Mouse (Mus musculus) heart, postnatal 14 days (tissue): Measurements from ENCODE around the gene Clec1b. TPM values are rescaled to one million over a fixed set of nuclear protein-coding genes. Genes with fewer than 3 reads are reported as not detected.

ENCODE experiments used
- DNase-seq, 2 experiments: peaks; one replicate each; pipeline ENCODE4 v3.0.0; 2021 to 2022
- intact Hi-C: fragments of 180-260 bp; cut with DNase I; formaldehyde crosslinking; loops from one replicate; pipeline ENCODE4 v1.15.1; 2025
- long read RNA-seq, 2 experiments: library from polyadenylated mRNA; stranded (forward); transcript quantifications; one replicate each; pipeline ENCODE4 v2.0.0; 2021
- total RNA-seq, 2 experiments: library from RNA; stranded (reverse); gene quantifications; 2 replicates each; pipeline ENCODE4 v1.2.3; 2021

The Clec1b gene
- total RNA-seq: under 1 TPM; 0.33 to 1.00 TPM
- long read RNA-seq, experiment 1, partial matches to known transcripts: 0 of 1 reads
- long read RNA-seq, experiment 1, other reads (novel, unspliced or antisense): 0 of 1 reads
- long read RNA-seq, experiment 2: 0 reads

DNA sequence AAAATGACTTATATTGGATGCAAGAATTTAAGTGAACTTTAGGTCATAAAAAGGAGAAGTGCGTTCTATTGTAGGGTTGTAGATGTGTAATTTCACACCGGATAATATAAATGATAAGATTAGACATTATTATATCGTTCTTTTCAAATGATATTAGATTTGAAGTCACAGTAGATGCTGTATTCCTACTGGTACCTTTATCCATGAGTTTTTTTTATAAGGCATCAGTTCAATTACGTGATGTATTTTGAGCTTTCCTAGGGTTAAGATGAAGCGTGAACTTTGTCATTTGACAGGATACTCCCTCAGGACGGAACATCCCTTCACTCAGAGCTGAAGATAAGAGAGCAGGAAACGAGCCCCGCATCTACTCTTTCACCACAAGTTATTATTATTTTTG, at the start of gene Clec1b:
Gene Clec1b, plus strand, starts transcription at position 301 of the 400 bp plus-strand sequence.
- intact Hi-C loops: no loop called here
- DNase-seq: no peak

DNA sequence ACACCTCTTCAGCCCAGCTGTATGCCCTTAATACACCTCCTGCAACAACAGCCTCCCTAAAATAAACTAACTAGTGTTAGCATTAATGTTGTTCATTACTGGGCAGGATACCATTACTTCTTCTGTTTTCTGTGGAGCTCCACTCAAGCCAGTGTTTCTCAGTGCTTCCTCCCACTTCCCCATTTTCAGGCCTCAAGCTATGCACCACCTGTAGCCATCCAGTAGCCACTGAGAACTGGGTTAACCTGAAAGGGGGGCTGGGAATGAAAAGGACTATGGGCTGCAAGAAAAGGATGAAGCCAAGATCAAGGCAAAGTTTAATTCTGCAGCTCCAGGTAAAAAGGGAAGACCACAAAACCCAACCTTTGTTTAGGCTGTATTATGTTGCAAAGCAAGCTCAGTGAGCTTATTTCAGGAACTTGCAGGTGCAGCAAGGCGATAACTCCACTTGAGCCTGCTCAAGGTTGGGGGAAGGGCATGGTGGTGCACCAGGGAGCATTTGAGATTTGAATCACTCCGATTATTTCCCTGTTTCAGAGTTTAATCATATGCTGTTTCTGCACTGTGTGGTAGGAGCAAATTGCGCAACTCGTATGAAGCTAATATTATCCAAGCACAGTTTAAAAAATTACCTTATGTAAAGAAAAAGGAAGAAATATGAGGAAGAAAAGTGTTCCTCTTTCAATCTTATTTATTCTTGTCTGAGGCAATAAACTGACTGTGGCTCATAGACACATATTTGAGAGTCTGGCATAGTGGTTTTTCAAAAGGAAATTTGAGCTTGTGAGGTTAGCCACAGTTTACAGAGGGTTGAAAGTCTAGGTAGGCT, 47.4 kb upstream of the Clec1b start:
- DNase-seq: no peak
- intact Hi-C loops: no loop called here

DNA sequence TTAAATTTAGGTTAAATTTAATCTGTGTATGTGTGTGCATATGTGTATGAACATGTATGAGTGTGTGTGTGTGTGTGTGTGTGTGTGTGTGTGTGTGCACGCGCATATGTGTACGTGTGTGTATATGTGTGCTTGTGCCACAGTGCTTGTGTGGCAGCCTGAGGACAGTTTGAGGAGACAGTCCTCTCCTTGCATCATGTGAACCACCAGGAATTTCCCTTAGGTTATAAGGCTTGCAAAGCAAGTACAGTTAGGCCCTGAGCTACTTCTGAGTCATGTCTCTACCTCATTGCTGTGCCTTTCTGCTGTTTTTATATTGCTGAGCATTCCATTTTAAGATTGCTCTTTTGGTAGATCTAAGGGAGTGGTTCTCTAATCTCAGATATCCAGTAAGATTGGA, 46.0 kb upstream of the Clec1b start:
- DNase-seq: no peak
- intact Hi-C loops: no loop called here

DNA sequence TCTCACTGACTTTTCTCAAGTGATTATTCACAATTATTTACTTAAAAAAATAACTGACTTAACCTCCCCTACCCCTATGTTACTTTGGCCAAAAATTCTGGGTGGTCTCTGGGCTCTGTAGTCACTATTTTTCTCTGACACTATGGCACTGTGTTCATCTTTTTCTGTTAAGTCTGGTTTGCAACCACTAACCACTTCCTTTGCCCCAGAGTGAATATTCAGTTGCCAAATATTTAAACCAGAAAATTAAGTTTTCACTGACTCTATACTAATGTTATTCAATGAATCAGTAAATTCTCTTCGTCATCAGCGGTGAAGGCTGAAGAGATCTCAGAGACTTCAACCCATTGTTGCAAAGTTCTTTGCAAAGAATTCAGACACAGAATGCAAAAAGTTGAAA, 41.3 kb upstream of the Clec1b start:
- DNase-seq: no peak
- intact Hi-C loops: no loop called here

DNA sequence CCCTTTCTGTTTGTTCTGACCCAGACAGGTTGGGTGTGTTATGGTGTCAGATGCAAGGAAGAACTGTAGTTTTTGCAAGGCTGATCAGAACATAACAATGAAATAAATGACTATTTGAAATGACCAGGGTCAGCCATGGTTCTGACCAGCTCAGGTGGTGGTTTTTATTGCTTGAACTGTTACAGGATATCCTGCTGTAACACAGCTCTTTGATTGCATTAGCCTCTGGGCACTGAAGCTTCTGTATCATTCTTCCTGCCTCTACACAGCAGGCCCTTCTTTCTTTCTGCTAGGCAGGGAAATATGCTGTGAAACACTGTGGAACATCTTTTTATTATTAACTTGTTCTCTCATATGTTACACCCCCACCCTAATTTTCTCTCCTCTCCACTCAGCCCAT, 40.7 kb upstream of the Clec1b start:
- intact Hi-C loops: no loop called here

DNA sequence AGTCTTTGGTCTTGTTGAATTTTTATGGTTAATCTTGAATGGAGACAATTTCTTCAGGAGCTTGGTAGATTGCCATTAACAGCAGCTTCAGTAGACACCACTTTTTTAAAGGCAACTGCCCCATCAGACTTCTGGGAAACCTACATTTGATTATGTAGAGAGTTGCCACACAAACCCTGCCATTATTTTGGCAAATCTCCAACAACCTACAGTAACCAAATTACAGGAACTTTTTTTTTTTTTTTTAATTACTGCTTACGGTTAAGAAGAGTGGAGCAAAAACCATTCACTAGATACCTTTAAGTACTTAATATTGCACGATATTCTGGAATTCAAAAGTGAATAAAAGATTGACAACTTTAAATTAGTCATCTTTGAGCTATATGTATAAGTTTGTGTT, 37.6 kb upstream of the Clec1b start:
- no peak for DNase-seq
- intact Hi-C loops: no loop called here

More for the DNA sequence above, 40.7 kb upstream of the Clec1b start:
- DNase-seq: no peak

DNA sequence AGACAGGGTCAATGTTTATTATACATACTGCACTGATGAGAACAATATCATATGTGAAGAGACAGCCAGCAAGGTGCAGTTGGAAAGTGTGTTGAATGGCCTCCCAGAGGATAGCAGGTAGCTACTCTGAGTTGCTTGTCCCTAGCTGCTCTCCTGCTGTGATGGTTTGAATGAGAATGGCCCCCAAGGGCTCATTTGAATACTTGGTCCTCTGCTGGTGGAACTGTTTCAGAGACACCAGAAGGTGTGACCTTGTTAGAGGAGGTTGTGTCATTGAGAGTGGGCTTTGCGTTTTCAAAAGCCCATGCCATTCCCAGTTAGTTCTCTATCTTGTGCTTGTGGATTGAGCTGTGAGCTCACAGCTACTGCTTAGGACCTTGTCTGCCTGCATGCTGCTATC, 33.2 kb upstream of the Clec1b start:
- intact Hi-C loops: loop anchor here (2.0 to 10.0 kb wide), 2 partner anchors 29 to 179 kb away; partner anchors contain the start of gene Clec2d
- no peak for DNase-seq

DNA sequence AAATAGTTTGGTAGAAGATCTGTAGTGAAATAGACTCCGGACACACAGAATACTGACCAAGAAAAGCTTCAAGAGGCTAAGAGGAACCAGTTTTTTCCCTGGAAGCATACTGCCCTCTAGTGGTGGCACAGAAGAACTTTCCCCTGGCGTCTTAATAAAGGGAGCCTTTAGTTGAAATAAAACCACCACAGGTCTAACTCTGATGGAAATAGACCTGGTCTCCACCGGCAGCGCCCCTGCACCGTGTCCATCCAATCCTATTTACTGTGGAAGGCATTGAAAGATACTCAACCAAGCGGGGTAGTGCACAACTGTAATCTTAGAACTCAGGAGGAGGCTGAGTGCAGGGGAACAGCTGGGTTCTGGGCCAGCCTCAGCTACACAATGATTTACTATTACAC, 31.1 kb upstream of the Clec1b start:
- DNase-seq: peak; percentile 39 to 65
- intact Hi-C loops: loop anchor here (2.0 to 10.0 kb wide), 4 partner anchors 31 to 514 kb away; partner anchors contain the start of gene Clec2d

DNA sequence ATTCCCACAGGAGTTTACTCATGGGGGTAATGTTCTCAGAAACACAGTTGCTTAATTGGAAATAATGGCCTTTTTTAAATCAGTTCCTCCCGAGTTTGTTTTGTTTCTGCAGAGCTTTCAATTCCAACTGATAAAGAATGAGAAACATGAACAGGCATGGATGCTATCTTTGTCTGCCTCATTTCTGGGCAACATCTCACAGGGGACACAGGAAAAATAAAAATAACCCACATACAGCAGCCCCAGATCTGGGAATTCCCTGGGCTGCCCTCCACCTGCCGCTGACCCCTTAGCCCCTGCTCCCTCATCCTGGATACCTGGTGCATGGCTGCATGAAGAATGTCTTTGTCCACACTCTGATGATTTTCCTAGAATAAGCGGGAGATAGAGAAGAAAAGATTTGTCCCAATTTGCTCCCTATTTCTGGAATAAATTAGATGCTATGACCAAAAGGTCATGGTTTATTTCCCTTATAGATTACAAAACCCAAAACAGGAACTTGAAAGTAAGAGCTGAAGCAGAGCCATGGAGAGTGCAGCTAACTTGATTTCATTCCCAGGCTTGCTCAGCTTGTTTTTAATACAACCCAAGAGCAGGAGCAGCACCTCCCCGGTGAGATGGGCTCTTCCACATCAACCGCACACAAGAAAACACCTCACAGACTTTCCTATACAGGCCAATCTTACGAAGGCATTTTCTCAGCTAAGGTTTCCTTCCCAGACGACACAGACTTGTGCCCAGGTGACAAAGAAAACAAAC, 27.5 kb upstream of the Clec1b start:
- no peak for DNase-seq
- intact Hi-C loops: loop anchor here (5.0 to 10.0 kb wide), 2 partner anchors 185 to 517 kb away; partner anchors contain the start of gene Clec2d

DNA sequence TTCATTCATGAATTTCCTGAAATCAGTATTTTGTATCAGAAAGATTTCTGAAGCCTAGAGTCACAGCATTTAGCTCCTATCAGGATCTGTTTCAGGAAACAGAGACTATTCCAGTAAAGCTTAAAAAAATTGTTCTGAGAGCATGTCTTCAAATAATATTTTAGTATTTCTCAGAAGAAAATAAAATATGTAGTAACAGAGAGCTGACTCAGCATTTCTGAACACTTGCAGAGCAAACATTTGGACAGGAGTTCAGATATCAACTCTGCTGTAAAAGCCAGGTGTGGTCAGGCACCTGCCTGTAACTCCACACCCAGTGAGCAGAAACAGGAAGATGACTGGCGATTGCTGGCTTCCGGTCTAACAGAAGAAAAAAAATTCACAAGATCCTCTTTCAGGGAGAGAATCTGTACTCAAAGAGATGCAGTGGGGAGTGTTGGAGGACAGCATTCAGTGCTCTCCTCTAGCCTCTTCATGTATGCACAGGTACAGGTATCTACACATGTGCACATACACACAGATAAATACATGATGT, 22.1 kb upstream of the Clec1b start:
- no peak for DNase-seq
- intact Hi-C loops: no loop called here

DNA sequence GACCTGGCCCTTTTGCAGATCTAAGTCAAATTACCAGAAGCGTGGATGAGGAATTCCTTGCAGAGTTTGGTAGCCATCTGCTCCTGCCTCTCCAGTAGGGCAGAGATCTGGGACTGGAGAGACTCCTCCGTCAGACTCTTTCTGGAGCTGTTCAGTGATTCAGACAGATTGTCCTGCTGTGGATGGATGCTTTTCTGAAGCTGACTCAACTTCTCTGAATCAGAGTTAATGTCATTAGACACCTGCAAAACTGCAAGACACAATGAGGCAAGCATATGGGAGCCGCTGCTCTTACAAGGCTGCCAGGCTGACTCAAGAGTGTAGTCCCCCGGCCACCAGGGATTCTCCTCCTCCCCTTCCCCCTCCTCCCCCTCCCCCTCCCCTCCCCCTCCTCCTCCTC, 16.6 kb upstream of the Clec1b start:
- intact Hi-C loops: no loop called here

DNA sequence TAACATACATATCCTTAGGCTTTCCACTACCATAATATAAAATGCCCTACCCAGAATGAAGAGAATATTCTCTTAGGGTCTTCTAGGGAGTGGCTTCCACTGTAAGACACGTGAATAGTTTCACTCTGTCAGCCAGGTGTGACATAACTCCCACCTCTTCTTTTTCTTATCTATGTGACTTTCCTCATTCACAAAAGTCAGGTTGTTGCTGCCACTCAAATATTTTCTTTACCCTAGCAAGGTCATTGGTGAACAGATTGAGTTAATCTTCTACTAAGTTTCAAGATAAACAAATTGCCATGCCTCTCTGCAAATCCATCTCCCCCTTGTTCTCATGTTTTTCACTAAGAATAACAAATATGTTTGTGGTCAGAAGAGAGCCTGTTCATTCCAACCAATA, 15.4 kb upstream of the Clec1b start:
- intact Hi-C loops: no loop called here
- DNase-seq: no peak

More for the DNA sequence above, 16.6 kb upstream of the Clec1b start:
- no peak for DNase-seq

DNA sequence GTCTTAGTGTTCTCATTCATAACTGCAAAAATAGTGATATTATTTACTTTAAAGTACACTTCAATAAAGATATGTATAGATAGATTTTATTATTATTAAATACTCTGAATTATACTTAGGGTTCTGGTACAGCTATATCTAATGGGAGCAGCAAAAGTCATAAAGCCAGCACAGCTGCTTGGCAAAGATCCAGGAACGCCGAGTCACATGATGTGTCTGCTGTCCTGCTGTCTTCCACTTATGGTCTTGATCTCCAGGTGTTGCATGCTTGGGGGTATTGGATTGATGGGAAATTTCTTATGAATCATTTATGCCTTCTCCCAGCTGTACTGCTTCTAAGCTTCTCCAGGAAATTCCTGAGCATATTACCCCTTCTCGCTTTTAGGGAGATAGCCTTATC, 13.6 kb upstream of the Clec1b start:
- intact Hi-C loops: no loop called here
- no peak for DNase-seq

DNA sequence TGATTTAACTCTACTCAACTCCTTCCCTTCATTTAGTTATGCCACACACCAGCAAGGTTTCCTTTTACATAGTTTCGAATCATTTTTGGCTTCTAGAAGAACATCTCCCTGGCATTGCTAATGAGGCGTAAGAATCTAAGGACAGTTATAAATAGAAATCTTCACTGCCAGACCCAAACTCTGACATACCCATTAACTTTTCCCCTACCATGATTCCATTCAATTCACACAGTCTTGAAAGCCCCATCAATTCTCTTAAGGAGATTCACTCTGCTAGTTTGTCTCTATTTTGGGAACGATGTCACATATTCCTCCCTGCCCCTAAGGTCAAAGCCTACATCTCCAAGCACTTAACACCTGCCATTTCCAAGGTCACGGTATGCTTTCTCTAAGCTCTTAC, 12.1 kb upstream of the Clec1b start:
- intact Hi-C loops: no loop called here
- DNase-seq: no peak

DNA sequence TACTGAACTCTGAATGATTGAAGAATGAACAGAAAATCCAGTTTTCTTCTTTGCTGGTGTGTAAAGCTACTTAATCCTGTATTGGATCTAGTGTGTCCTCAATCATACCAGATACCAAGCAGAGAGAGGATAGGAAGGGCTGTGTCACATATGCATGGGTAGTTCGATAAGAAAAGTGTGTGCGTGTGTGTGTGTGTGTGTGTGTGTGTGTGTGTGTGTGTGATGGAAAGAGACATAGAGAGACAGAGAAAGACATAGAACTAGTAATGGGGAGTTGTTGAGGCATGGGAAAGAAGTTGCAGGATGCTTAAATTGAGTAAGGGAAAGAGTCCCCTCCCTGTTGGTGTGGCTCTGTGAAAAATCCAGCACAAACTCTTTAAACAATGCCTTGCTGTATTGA, 11.3 kb upstream of the Clec1b start, which contains the start of gene Clec12b:
Gene Clec12b, minus strand, starts transcription at position 101 of the 400 bp plus-strand sequence.
- no peak for DNase-seq
- intact Hi-C loops: no loop called here

DNA sequence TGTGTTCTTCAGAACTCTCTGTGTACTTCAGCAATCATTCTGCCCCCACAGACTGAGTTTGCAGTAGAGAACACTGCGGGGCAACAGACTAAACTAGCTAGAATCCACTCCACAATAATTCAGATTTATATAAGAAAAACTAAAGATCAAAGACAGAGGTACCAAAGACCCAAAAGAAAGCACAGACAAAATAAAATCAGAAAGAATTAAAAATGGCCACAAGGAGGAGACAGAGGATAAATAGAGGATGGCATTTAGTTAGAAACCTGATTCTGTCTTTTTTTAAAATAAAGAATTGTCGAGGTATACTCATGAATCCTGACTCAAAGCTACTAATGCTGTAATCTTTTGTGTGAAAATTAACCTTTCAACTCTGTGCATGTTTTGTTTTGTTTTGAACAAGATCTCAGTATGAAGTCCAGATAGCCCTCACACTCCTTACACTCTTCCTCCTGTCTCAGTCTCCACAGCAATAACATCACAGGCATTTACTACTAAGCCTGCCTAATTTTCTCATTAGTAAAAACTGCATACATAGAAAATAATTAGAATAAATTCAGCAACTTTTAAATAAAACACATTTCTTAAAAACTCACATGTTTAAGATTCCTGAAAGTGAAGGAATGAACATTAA, 3.9 kb upstream of the Clec1b start:
- intact Hi-C loops: loop anchor here (1.0 to 2.0 kb wide), 4 partner anchors 14 to 166 kb away; no protein-coding TSS in a partner anchor
- no peak for DNase-seq

DNA sequence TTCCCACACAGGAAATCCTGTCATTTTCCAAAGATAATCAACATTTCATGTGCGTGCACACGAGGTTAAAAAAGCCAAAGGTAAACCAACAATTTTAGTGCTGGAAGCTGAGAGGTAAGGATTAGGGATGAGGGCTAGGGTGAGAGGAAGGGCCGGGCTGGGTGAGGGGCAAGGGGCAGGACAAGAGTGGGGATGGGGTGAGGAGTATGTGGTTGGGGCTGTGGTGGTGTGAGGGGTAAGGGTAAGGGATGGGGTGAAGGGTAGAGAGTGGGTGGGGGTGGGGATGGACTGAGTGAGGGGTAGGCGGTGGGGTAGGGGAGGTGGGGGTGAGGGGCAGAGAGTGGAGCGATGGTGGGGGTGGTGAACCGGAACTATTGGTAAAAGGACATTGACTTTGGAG, 3.4 kb upstream of the Clec1b start:
- DNase-seq: no peak
- intact Hi-C loops: loop anchor here (1.0 to 2.0 kb wide), 4 partner anchors 13 to 165 kb away; no protein-coding TSS in a partner anchor

DNA sequence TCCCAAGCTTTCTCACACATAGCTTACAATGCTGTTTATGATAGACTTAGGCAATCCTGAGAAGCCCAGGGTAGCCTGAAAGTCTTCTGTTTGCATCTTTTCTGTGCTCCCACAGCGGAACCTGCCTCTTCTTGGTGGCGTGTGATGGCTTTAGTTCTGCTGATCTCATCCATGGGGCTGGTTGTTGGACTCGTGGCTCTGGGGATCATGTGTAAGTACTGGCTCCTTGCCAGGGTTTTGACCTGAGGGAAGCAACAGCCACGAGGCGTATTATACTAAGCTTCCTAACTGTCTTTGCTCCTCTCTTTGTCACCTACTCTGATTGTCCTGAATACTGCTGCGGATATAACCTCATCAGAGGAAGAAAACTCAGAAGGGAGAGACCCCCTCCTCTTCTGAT, 2.8 kb downstream of the Clec1b start:
- intact Hi-C loops: no loop called here
- DNase-seq: peak; percentile 39 to 48

DNA sequence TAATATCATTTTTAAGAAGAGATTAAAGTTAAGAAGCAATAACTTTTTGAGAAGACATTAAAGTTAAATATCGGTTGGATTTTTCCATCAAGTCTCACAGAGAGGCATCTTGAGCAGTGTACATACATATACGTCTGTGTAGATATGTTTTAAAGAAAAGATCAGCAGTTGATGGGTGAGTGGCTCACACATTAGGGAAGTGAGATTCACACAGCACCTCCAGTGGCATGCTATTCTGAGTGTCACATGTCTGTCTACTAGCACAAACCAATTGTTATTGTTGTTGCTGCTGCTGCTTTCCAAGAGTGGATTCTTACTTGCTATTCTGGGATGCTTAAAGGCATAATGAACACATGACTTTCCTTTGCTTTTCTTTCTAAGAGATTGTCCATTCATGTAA, 5.3 kb downstream of the Clec1b start:
- intact Hi-C loops: no loop called here
- DNase-seq: no peak

DNA sequence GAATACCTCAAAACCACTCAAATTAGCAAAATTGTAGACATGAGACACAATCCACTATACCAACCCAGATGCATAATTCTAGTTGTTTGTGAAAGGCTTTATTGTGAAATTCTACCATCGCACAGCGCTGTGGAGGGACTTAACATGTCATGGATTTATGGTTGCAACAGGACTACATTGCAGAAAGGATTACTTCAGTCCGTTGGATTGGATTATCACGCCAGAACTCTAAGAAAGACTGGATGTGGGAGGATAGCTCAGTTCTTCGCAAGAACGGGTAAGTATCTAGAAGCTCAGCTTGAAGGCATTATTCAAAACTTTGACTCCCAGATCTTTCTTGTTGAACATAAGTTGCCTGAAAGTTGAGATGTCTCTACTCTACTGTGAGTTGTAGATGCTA, 6.3 kb downstream of the Clec1b start:
- no peak for DNase-seq
- intact Hi-C loops: no loop called here
